In the genomic region with DNA sequence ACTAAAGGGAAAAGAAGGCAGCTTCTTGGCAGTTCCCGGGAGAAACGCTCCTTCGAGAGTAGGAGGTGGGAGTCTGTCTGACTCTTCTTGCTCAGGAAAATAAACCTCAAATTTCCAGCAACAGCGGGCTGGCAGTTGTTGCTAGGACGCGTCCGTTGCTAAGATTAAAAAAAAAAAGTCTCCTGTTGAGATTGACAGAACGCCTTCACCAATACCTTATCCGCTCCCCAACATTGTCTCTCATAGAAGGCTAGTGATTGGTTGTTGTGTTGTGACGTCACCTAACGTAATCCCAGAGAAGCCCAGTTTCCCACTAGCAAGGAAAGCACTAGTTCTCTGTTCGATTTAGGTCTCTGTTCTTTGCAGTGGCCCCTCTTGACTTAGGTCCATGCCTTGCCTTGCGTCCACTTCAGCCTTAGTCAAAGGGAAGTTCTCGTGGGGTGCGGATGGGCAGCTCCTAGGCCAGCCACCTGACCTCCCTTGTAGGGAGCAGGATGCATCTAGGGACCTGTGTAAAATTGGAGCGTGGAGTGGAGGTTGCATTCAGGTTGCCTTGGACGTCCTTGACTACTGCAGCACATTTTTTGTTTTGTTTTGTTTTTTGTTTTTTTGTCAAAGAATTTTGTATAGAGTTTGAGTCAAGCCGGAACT, we compare ENCODE assay signal across 8 mouse cellular contexts. TPM values are rescaled to one million over a fixed set of nuclear protein-coding genes. Genes with fewer than 3 reads are reported as not detected.
A peak's percentile ranks its signal among the peaks of the same experiment; 100 is the strongest.
DNase-seq lines count a peak whose midpoint lies in the region; ATAC-seq and TF ChIP-seq lines count a peak whose summit lies in the region.

Wdr63 (minus strand) TSS at position 210 of the 651 bp plus-strand sequence.

- no peak for TF ChIP-seq POLR2A in cortical plate, adult 2 months (IDR thresholded peaks at IDR 0.05; ENCODE audit: extremely low read depth, insufficient read depth, low read length)

- no peak for TF ChIP-seq CTCF in cortical plate, adult 2 months (IDR thresholded peaks at IDR 0.05; ENCODE audit: extremely low read depth, insufficient read depth, low read length)

- peak; percentile 34 to 56 for DNase-seq in spleen, postnatal 36 days (ENCODE audit: low spot score in 2 of 2)
- DNase-seq in spleen, adult 18-20 months: no peak
- DNase-seq in heart, adult 8-10 months (ENCODE audit: low spot score): peak; percentile 49
- peak; percentile 39 to 53 for DNase-seq in kidney, adult 8-10 months
- DNase-seq in limb, embryonic 10.5 days (ENCODE audit: low spot score): peak; percentile 54
- DNase-seq in midbrain, embryonic 11.5 days (ENCODE audit: low spot score, missing footprints): peak; percentile 96
- DNase-seq in splenic B cell, adult 2 months (ENCODE audit: low read depth, low spot score): peak; percentile 76

- no peaks in the 10 kb centered on the region for H3K9me3 ChIP-seq in limb, embryonic 10.5 days (replicated peaks)
- H3K9me3 ChIP-seq in midbrain, embryonic 11.5 days (ENCODE audit: control insufficient read depth, low read length): no peaks in the 10 kb centered on the region

- ATAC-seq in midbrain, embryonic 11.5 days (ENCODE audit: low FRiP score): peak; percentile 97

- H3K4me3 ChIP-seq in cortical plate, adult 2 months (ENCODE audit: insufficient read depth, low read length): peak within 1 kb of the TSS; percentile 41
- H3K4me3 ChIP-seq in limb, embryonic 10.5 days: peak within 1 kb of the TSS; percentile 54
- peak within 1 kb of the TSS; percentile 41 for H3K4me3 ChIP-seq in midbrain, embryonic 11.5 days (ENCODE audit: low read depth, low read length)

- peaks cover 7% of the 10 kb centered on the region; the same call in 1 of the 2 replicates for H3K27me3 ChIP-seq in limb, embryonic 10.5 days (ENCODE audit: low read depth, poor library complexity, severe bottlenecking)
- H3K27me3 ChIP-seq in midbrain, embryonic 11.5 days (ENCODE audit: control insufficient read depth, insufficient read depth, low read length): 0 out of 2 replicates have a peak, but pooled peaks cover 3% of the 10 kb centered on the region
- H3K27me3 ChIP-seq in splenic B cell, adult 2 months (ENCODE audit: control insufficient read depth, insufficient read depth, low read length, poor library complexity, severe bottlenecking): no peaks in the 10 kb centered on the region

- H3K4me2 ChIP-seq in midbrain, embryonic 11.5 days: peak within 1 kb of the TSS; percentile 77

- peak within 1 kb of the TSS; percentile 24; the same call in 1 of the 2 replicates for H3K9ac ChIP-seq in midbrain, embryonic 11.5 days (ENCODE audit: low read length)

- H3K36me3 ChIP-seq in limb, embryonic 10.5 days: no peaks in the 10 kb centered on the region
- no peaks in the 10 kb centered on the region for H3K36me3 ChIP-seq in midbrain, embryonic 11.5 days (ENCODE audit: control insufficient read depth, insufficient read depth, low read length)
- no peaks in the 10 kb centered on the region for H3K36me3 ChIP-seq in splenic B cell, adult 2 months (ENCODE audit: control insufficient read depth, insufficient read depth, low read length, poor library complexity, severe bottlenecking)

- 14% methylated on average over 18 of the region's 18 CpGs for WGBS in limb, embryonic 10.5 days
- WGBS in midbrain, embryonic 11.5 days: 11% methylated on average over 18 of the region's 18 CpGs

- no peaks in the 10 kb centered on the region for H3K4me1 ChIP-seq in cortical plate, adult 2 months (ENCODE audit: control insufficient read depth, insufficient read depth, low read length)
- peaks cover 5% of the 10 kb centered on the region; the same call in 1 of the 2 replicates for H3K4me1 ChIP-seq in limb, embryonic 10.5 days
- H3K4me1 ChIP-seq in midbrain, embryonic 11.5 days (ENCODE audit: control insufficient read depth, insufficient read depth, low read length): no peaks in the 10 kb centered on the region

- no peak within 1 kb of the TSS for H3K27ac ChIP-seq in cortical plate, adult 2 months (ENCODE audit: insufficient read depth, low read length)
- no peak within 1 kb of the TSS for H3K27ac ChIP-seq in limb, embryonic 10.5 days
- no peak within 1 kb of the TSS for H3K27ac ChIP-seq in midbrain, embryonic 11.5 days (ENCODE audit: low read depth, low read length)

RNA-seq across cellular contexts. Expression of gene Wdr63, which starts in this region (rescaled TPM):
- 0.21 and 0.31 TPM in 2 replicates for polyA plus RNA-seq in cortical plate, adult 2 months (2012; rRNA removed)
- not detected for total RNA-seq in heart, adult 8-10 months (2022)
- polyA plus RNA-seq in limb, embryonic 10.5 days (2016; fragmentation: Nextera tagmentation; extraction: Ambion mirVana): not detected in 2 replicates
- polyA plus RNA-seq in midbrain, embryonic 11.5 days (2014; fragmentation: Nextera tagmentation; extraction: Ambion mirVana): not detected in 2 replicates

Comparison
In these comparisons a context has a peak if more than half of its experiments do, and no peak if none do; other contexts are left out.
1. DNase-seq: peak in spleen, postnatal 36 days (2 of 2), kidney, adult 8-10 months (2 of 2) and splenic B cell, adult 2 months (single experiment); none in spleen, adult 18-20 months (0 of 2).
2. Peak in DNase-seq in heart, adult 8-10 months; RNA of the gene not detected or under 1 TPM.
3. Peak in DNase-seq and H3K4me3 ChIP-seq in limb, embryonic 10.5 days; RNA of the gene not detected or under 1 TPM.
4. Peak in DNase-seq, ATAC-seq, H3K4me3 ChIP-seq, H3K9ac ChIP-seq and H3K4me2 ChIP-seq in midbrain, embryonic 11.5 days; RNA of the gene not detected or under 1 TPM.
5. Peak in every context shown above with its lines, with median percentiles within 50 percentile points of each other: H3K4me3 ChIP-seq.